ENCODE assay signal across 19 mouse cellular contexts in genomic region chr10:7737122-7737521, GRCm38 (mm10). TPM values are rescaled to one million over a fixed set of nuclear protein-coding genes. Genes with fewer than 3 reads are reported as not detected.
DNase-seq lines count a peak whose midpoint lies in the region; ATAC-seq and TF ChIP-seq lines count a peak whose summit lies in the region.
"Had no signal": no experiment of that assay in that cellular context is flagged by ENCODE, and none has a peak within 500 bp of the region (broad histone marks: within the 10 kb centered on the region; RNA-seq: fewer than 3 reads in every experiment).

No protein-coding gene starts in this region.

- no peak overlapping the region for H3K4me2 ChIP-seq in lung, postnatal 0 days (replicated peaks; ENCODE audit: low read depth, low read length)
- H3K4me2 ChIP-seq: embryonic facial prominence, embryonic 12.5 days; heart, embryonic 12.5 days; limb, embryonic 15.5 days had no signal

- ATAC-seq in lung, postnatal 0 days: peak; percentile 65
- no peak for ATAC-seq in inflammation-experienced regulatory T-cells, adult 6 months
- ATAC-seq: forebrain, embryonic 16.5 days; intestine, embryonic 16.5 days; midbrain, embryonic 16.5 days had no signal

- no peak overlapping the region for H3K9ac ChIP-seq in lung, postnatal 0 days (replicated peaks; ENCODE audit: low read depth)
- H3K9ac ChIP-seq: embryonic facial prominence, embryonic 12.5 days; limb, embryonic 15.5 days had no signal

- no peak for TF ChIP-seq CTCF in gastrocnemius, adult 2 months (IDR thresholded peaks at IDR 0.05)
- TF ChIP-seq CTCF in brain, embryonic 14.5 days (IDR thresholded peaks at IDR 0.05; ENCODE audit: borderline replicate concordance, extremely low read depth, insufficient read depth, insufficient read length): no peak
- TF ChIP-seq CTCF in lung, postnatal 0 days (IDR thresholded peaks at IDR 0.05): no peak

- TF ChIP-seq POLR2A in brain, embryonic 14.5 days (IDR thresholded peaks at IDR 0.05; ENCODE audit: borderline replicate concordance, extremely low read depth, insufficient read depth, insufficient read length, poor library complexity, severe bottlenecking): no peak

- H3K36me3 ChIP-seq in lung, postnatal 0 days (ENCODE audit: insufficient read depth, low read length): no peaks in the 10 kb centered on the region

- no peak for DNase-seq in gastrocnemius, adult 2 months
- no peak for DNase-seq in gastrocnemius, postnatal 10 days
- peak; percentile 8 for DNase-seq in layer of hippocampus, adult 9-11 months
- no peak for DNase-seq in layer of hippocampus, postnatal 25 days (ENCODE audit: extremely low spot score in 1 of 2, low spot score in 1 of 2)
- DNase-seq in brain, embryonic 14.5 days (ENCODE audit: low read depth): peak; percentile 3
- DNase-seq in lung, postnatal 0 days (ENCODE audit: low spot score): peak; percentile 48
- DNase-seq: B cell, adult 2 months; cerebellum, adult 9-10 months; heart, postnatal 36 days; kidney, postnatal 10 days; spleen, adult 18-20 months; thymus, adult 2 months had no signal

- H3K4me1 ChIP-seq in lung, postnatal 0 days (ENCODE audit: insufficient read depth, low read depth, low read length): no peaks in the 10 kb centered on the region; the same call in 1 of the 2 replicates
- H3K4me1 ChIP-seq: embryonic facial prominence, embryonic 12.5 days had no signal

- H3K27ac ChIP-seq in gastrocnemius, adult 2 months: peak overlapping the region; percentile 48
- H3K27ac ChIP-seq in lung, postnatal 0 days (ENCODE audit: low read length): no peak overlapping the region
- H3K27ac ChIP-seq: embryonic facial prominence, embryonic 12.5 days; limb, embryonic 15.5 days had no signal

- TF ChIP-seq EP300 in lung, postnatal 0 days (IDR thresholded peaks at IDR 0.05): no peak

- intact Hi-C loops in gastrocnemius, adult 2 months (cut with DNase I): no loop called here

- no peak overlapping the region for H3K4me3 ChIP-seq in gastrocnemius, adult 2 months
- H3K4me3 ChIP-seq in lung, postnatal 0 days (ENCODE audit: low read depth, low read length): no peak overlapping the region
- H3K4me3 ChIP-seq: embryonic facial prominence, embryonic 12.5 days; heart, embryonic 12.5 days; limb, embryonic 15.5 days had no signal

- no peaks in the 10 kb centered on the region for H3K9me3 ChIP-seq in lung, postnatal 0 days (ENCODE audit: low read length)
- H3K9me3 ChIP-seq: embryonic facial prominence, embryonic 12.5 days; heart, embryonic 12.5 days; limb, embryonic 15.5 days had no signal

- no peaks in the 10 kb centered on the region for H3K27me3 ChIP-seq in lung, postnatal 0 days (replicated peaks; ENCODE audit: insufficient read depth, low read length)
- H3K27me3 ChIP-seq: embryonic facial prominence, embryonic 12.5 days; heart, embryonic 12.5 days; limb, embryonic 15.5 days had no signal

RNA-seq across cellular contexts. Expression of gene Katna1, which starts 11.3 kb away (rescaled TPM):
- 10 to 100 TPM; 11.2 to 14.0 TPM for total RNA-seq in gastrocnemius, adult 2 months (2021)
- 10 to 100 TPM; 12.8 to 15.1 TPM for total RNA-seq in gastrocnemius, postnatal 10 days (2021)
- total RNA-seq in layer of hippocampus, postnatal 25 days (2021): 10 to 100 TPM; 13.4 to 16.1 TPM
- polyA plus RNA-seq in brain, embryonic 14.5 days (2012; rRNA removed): 13.6 and 17.5 TPM in 2 replicates
- polyA plus RNA-seq in lung, postnatal 0 days (2015; fragmentation: Nextera tagmentation; extraction: Ambion mirVana): 30.6 and 33.6 TPM in 2 replicates
- 100 to 1,000 TPM in 1 of 3 experiments, 10 to 100 TPM in 2; 73.9 to 103 (median 83.1) TPM for polyA plus RNA-seq in inflammation-experienced regulatory T-cells, adult 6 months (2017; shearing (Covaris generic))

RNA-seq across cellular contexts. Expression of gene Ginm1, which starts 55.5 kb away (rescaled TPM):
- 100 to 1,000 TPM in 1 of 2 experiments, 10 to 100 TPM in 1; 97.7 to 111 TPM for total RNA-seq in gastrocnemius, adult 2 months (2021)
- 10 to 100 TPM; 81.0 to 85.2 TPM for total RNA-seq in gastrocnemius, postnatal 10 days (2021)
- total RNA-seq in layer of hippocampus, postnatal 25 days (2021): 10 to 100 TPM; 18.8 to 20.6 TPM
- polyA plus RNA-seq in brain, embryonic 14.5 days (2012; rRNA removed): 24.4 and 26.4 TPM in 2 replicates
- polyA plus RNA-seq in lung, postnatal 0 days (2015; fragmentation: Nextera tagmentation; extraction: Ambion mirVana): 167 TPM in 2 replicates
- 10 to 100 TPM; 64.3 to 74.6 (median 72.9) TPM for polyA plus RNA-seq in inflammation-experienced regulatory T-cells, adult 6 months (2017; shearing (Covaris generic))

RNA-seq across cellular contexts. Expression of gene Ppil4, which starts 55.6 kb away (rescaled TPM):
- total RNA-seq in gastrocnemius, adult 2 months (2021): 10 to 100 TPM; 11.9 to 13.8 TPM
- total RNA-seq in gastrocnemius, postnatal 10 days (2021): 10 to 100 TPM; 14.5 to 17.6 TPM
- 10 to 100 TPM; 31.9 to 32.1 TPM for total RNA-seq in layer of hippocampus, postnatal 25 days (2021)
- polyA plus RNA-seq in brain, embryonic 14.5 days (2012; rRNA removed): 17.4 and 26.0 TPM in 2 replicates
- 30.5 and 30.6 TPM in 2 replicates for polyA plus RNA-seq in lung, postnatal 0 days (2015; fragmentation: Nextera tagmentation; extraction: Ambion mirVana)
- 10 to 100 TPM; 73.7 to 85.7 (median 82.6) TPM for polyA plus RNA-seq in inflammation-experienced regulatory T-cells, adult 6 months (2017; shearing (Covaris generic))

RNA-seq across cellular contexts. Expression of gene Lats1, which starts 56.1 kb away (rescaled TPM):
- total RNA-seq in gastrocnemius, adult 2 months (2021): 10 to 100 TPM; 11.8 to 11.9 TPM
- total RNA-seq in gastrocnemius, postnatal 10 days (2021): 10 to 100 TPM; 16.9 to 21.8 TPM
- 10 to 100 TPM; 34.6 to 40.2 TPM for total RNA-seq in layer of hippocampus, postnatal 25 days (2021)
- 26.6 and 32.1 TPM in 2 replicates for polyA plus RNA-seq in brain, embryonic 14.5 days (2012; rRNA removed)
- polyA plus RNA-seq in lung, postnatal 0 days (2015; fragmentation: Nextera tagmentation; extraction: Ambion mirVana): 4.8 and 5.7 TPM in 2 replicates
- 1 to 10 TPM; 6.0 to 8.5 (median 6.1) TPM for polyA plus RNA-seq in inflammation-experienced regulatory T-cells, adult 6 months (2017; shearing (Covaris generic))

RNA-seq across cellular contexts. Expression of gene Pcmt1, which starts 56.2 kb away (rescaled TPM):
- total RNA-seq in gastrocnemius, adult 2 months (2021): 100 to 1,000 TPM; 102 to 110 TPM
- total RNA-seq in gastrocnemius, postnatal 10 days (2021): 100 to 1,000 TPM in 1 of 2 experiments, 10 to 100 TPM in 1; 99.4 to 100 TPM
- total RNA-seq in layer of hippocampus, postnatal 25 days (2021): 100 to 1,000 TPM; 148 to 161 TPM
- polyA plus RNA-seq in brain, embryonic 14.5 days (2012; rRNA removed): 76.2 and 79.2 TPM in 2 replicates
- 89.6 and 96.9 TPM in 2 replicates for polyA plus RNA-seq in lung, postnatal 0 days (2015; fragmentation: Nextera tagmentation; extraction: Ambion mirVana)
- polyA plus RNA-seq in inflammation-experienced regulatory T-cells, adult 6 months (2017; shearing (Covaris generic)): 100 to 1,000 TPM in 2 of 3 experiments, 10 to 100 TPM in 1; 96.8 to 153 (median 100) TPM

Comparison
In these comparisons a context has a peak if more than half of its experiments do, and no peak if none do; other contexts are left out.
1. DNase-seq: peak in layer of hippocampus, adult 9-11 months (single experiment), brain, embryonic 14.5 days (single experiment) and lung, postnatal 0 days (single experiment); none in gastrocnemius, adult 2 months (single experiment), gastrocnemius, postnatal 10 days (single experiment) and layer of hippocampus, postnatal 25 days (0 of 2).